Mouse (Mus musculus) cortical plate, adult 2 months (tissue): ENCODE measurements around the gene Prr27.

ENCODE experiments used
- CTCF ChIP-seq: fragments of 200-500 bp; IDR thresholded peaks from 2 replicates; pipeline ENCODE4 v1.5.1; 2011; ENCODE audit warnings: mild to moderate bottlenecking, control low read depth, low read length; ENCODE audit not compliant: insufficient read depth; ENCODE audit errors: extremely low read depth
- POLR2A ChIP-seq: fragments of 200-500 bp; IDR thresholded peaks from 2 replicates; pipeline ENCODE4 v1.6.1; 2011; ENCODE audit warnings: mild to moderate bottlenecking, low read length, control low read depth; ENCODE audit not compliant: insufficient read depth; ENCODE audit errors: extremely low read depth

- no peak for TF ChIP-seq CTCF
- TF ChIP-seq POLR2A: no peak
Measured at GRCm38 (mm10) chr5:87870084-87870483, 44.6 kb downstream of the Prr27 start.
